Mouse (Mus musculus): Measurements from ENCODE around the gene Zbtb9. TPM values are rescaled to one million over a fixed set of nuclear protein-coding genes. Genes with fewer than 3 reads are reported as not detected.
A peak's percentile ranks its signal among the peaks of the same experiment; 100 is the strongest.

Zbtb9 gene
- polyA plus RNA-seq, 1 experiment = 0.12 TPM

GRCm38 (mm10) chr17:26936921-26937695, 35.9 kb upstream of the Zbtb9 start:
- Histone ChIP-seq H3K36me3 (ENCODE audit: control insufficient read depth) (peaks cover 55% of the 10 kb centered on the region), H3K27me3 (ENCODE audit: control insufficient read depth) (no peaks in the 10 kb centered on the region), H3K4me1 (ENCODE audit: control insufficient read depth) (peaks cover 74% of the 10 kb centered on the region), H3K9me3 (ENCODE audit: control insufficient read depth, low read length) (no peaks in the 10 kb centered on the region), H3K4me3 (replicated peaks) (peak overlapping the region; percentile 7)
- no peak for TF ChIP-seq GATA1 (IDR thresholded peaks at IDR 0.05; ENCODE audit: low read length)
- no peak for TF ChIP-seq TAL1 (IDR thresholded peaks at IDR 0.05; ENCODE audit: low read length)

GRCm38 (mm10) chr17:26937883-26938695, 34.9 kb upstream of the Zbtb9 start:
- Histone ChIP-seq H3K9me3 (ENCODE audit: control insufficient read depth, low read length) (no peaks in the 10 kb centered on the region), H3K4me1 (ENCODE audit: control insufficient read depth) (peaks cover 68% of the 10 kb centered on the region), H3K4me3 (replicated peaks) (peak overlapping the region; percentile 86), H3K27me3 (ENCODE audit: control insufficient read depth) (no peaks in the 10 kb centered on the region), H3K36me3 (ENCODE audit: control insufficient read depth) (peaks cover 47% of the 10 kb centered on the region)
- no peak for TF ChIP-seq GATA1 (IDR thresholded peaks at IDR 0.05; ENCODE audit: low read length)
- TF ChIP-seq TAL1 (IDR thresholded peaks at IDR 0.05; ENCODE audit: low read length) = no peak

GRCm38 (mm10) chr17:26938731-26939130, 34.2 kb upstream of the Zbtb9 start:
- TF ChIP-seq TAL1 (IDR thresholded peaks at IDR 0.05; ENCODE audit: low read length) = no peak
- no peak for TF ChIP-seq GATA1 (IDR thresholded peaks at IDR 0.05; ENCODE audit: low read length)
- Histone ChIP-seq H3K9me3 (ENCODE audit: control insufficient read depth, low read length) (no peaks in the 10 kb centered on the region), H3K27me3 (ENCODE audit: control insufficient read depth) (no peaks in the 10 kb centered on the region), H3K4me1 (ENCODE audit: control insufficient read depth) (peaks cover 62% of the 10 kb centered on the region), H3K36me3 (ENCODE audit: control insufficient read depth) (peaks cover 42% of the 10 kb centered on the region), H3K4me3 (replicated peaks) (peak overlapping the region; percentile 86)

DNA sequence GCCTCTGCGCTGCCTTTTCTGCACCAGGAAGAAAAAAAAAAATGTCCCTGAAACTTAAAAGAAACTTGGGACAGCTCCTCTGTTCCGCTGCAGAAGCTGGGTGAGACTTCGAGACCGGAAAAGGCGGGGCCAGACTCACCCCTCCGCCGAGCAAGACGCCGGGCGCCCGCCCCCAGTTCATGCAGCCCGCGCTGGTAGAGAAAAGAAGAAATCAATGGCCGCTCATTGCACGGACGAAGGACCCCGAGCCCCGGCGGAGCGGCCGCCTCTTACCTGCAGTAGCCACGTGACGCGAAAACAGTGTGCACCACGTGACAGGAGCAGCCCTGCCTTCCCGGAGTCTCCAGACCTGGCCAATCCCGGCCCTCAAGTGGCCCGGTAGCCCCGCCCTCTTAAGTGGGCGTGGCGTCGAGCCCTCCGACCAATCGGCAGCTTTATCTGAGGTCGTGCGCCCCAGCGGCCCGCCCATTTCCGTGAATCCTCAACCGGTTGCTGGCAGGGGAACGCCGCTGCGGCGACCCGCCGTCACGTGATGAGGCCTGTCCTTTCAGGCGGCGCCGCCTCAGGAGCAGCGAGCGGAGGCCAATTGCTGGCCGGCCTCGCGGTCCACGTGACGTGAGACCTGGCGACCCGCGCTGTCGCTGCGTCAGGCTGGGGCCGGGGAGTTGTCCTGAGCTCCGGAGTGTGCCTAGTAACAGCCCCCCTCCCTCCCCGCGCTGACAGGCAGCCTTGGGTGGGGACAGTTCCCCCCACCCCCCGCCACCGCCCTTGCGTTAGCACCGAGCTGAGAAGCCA, 33.6 kb upstream of the Zbtb9 start, which contains the start of gene Cuta:
Gene Cuta, minus strand, starts transcription at position 392 of the 795 bp plus-strand sequence.
- peak within 1 kb of the TSS; percentile 86 for H3K4me3 ChIP-seq (replicated peaks)
- no peaks in the 10 kb centered on the region for H3K27me3 ChIP-seq (ENCODE audit: control insufficient read depth)
- peaks cover 56% of the 10 kb centered on the region for H3K4me1 ChIP-seq (ENCODE audit: control insufficient read depth)
- H3K9me3 ChIP-seq (ENCODE audit: control insufficient read depth, low read length) = no peaks in the 10 kb centered on the region
- peaks cover 36% of the 10 kb centered on the region for H3K36me3 ChIP-seq (ENCODE audit: control insufficient read depth)
- TF ChIP-seq GATA1 (IDR thresholded peaks at IDR 0.05; ENCODE audit: low read length) = no peak
- no peak for TF ChIP-seq TAL1 (IDR thresholded peaks at IDR 0.05; ENCODE audit: low read length)

DNA sequence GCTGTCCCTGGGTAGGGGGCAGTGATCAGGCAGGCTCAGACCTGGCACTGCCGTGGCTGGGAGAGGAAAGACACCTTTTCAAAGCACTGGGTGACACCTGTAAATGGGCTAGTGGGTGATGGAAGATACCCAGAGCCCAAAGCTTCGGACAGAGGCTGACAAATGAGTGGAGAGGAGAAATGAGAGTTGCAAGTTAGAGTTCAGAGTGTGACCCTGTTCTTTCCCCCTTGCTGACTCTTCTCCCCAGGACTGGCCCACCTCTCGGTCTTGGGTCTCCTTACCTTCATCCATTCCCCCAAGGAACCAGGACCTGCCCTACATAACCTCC, 33.0 kb upstream of the Zbtb9 start:
- H3K9me3 ChIP-seq (ENCODE audit: control insufficient read depth, low read length) = no peaks in the 10 kb centered on the region
- H3K27me3 ChIP-seq (ENCODE audit: control insufficient read depth) = no peaks in the 10 kb centered on the region
- H3K36me3 ChIP-seq (ENCODE audit: control insufficient read depth) = peaks cover 30% of the 10 kb centered on the region
- H3K4me3 ChIP-seq (replicated peaks) = peak overlapping the region; percentile 86
- TF ChIP-seq TAL1 (IDR thresholded peaks at IDR 0.05; ENCODE audit: low read length) (no peak), GATA1 (IDR thresholded peaks at IDR 0.05; ENCODE audit: low read length) (no peak)
- peaks cover 51% of the 10 kb centered on the region for H3K4me1 ChIP-seq (ENCODE audit: control insufficient read depth)

DNA sequence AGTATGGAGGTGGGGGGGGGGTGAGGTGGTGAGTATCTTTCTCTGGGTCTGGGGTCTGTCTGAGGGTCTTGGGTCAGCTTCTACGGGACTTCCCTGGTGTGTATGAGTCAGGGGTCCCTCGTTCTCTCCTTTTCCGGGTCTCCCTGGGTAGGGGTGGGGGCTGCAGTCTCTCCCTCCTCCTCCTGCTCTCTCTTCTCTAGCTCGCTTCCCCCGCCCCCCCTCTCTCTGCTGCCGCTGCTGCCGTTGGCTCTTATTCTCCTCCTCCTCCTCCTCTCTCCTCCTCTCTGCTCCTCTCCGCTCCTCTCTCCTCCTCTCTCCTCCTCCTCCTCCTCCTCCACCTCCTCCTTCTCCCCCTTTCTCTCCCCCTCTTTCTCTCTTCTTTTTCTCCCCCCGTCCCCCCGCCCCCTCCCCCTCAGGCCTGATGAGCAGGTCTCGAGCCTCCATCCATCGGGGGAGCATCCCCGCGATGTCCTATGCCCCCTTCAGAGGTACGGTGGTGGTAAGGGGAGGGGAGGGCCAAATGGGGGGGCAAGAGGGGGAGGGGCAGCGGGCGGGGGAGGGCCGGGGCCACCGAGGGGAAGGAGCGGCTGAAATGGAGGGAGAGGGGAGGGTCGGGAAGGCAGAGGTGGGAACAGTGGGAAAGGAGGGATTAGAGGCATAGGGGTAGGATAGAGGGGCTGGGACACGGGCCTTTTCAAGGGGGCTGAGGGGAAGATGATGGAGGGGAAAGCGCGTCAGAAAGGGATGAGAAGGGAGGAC, 31.8 kb upstream of the Zbtb9 start, which contains the start of gene Syngap1:
Gene Syngap1, plus strand, starts transcription at position 223 of the 759 bp plus-strand sequence.
- TF ChIP-seq GATA1 (IDR thresholded peaks at IDR 0.05; ENCODE audit: low read length) = no peak
- TF ChIP-seq TAL1 (IDR thresholded peaks at IDR 0.05; ENCODE audit: low read length) = no peak
- peak within 1 kb of the TSS; percentile 86 for H3K4me3 ChIP-seq (replicated peaks)
- peaks cover 17% of the 10 kb centered on the region for H3K36me3 ChIP-seq (ENCODE audit: control insufficient read depth)
- peaks cover 6% of the 10 kb centered on the region; the same call in 1 of the 2 replicates for H3K27me3 ChIP-seq (ENCODE audit: control insufficient read depth)
- no peaks in the 10 kb centered on the region for H3K9me3 ChIP-seq (ENCODE audit: control insufficient read depth, low read length)
- H3K4me1 ChIP-seq (ENCODE audit: control insufficient read depth) = peaks cover 58% of the 10 kb centered on the region

GRCm38 (mm10) chr17:26941841-26942570, 31.0 kb upstream of the Zbtb9 start:
- no peak for TF ChIP-seq TAL1 (IDR thresholded peaks at IDR 0.05; ENCODE audit: low read length)
- TF ChIP-seq GATA1 (IDR thresholded peaks at IDR 0.05; ENCODE audit: low read length) = no peak
- peaks cover 64% of the 10 kb centered on the region for H3K4me1 ChIP-seq (ENCODE audit: control insufficient read depth)
- H3K36me3 ChIP-seq (ENCODE audit: control insufficient read depth) = peaks cover 9% of the 10 kb centered on the region
- no peaks in the 10 kb centered on the region for H3K9me3 ChIP-seq (ENCODE audit: control insufficient read depth, low read length)
- peaks cover 12% of the 10 kb centered on the region for H3K27me3 ChIP-seq (ENCODE audit: control insufficient read depth)
- H3K4me3 ChIP-seq (replicated peaks) = peak overlapping the region; percentile 52

Data from erythroblast, embryonic 14.5 days (primary cell).